Mouse (Mus musculus) embryo, embryonic 9.5 days (tissue): ENCODE measurements around the gene Foxred2.

Experiments used
- DNase-seq: peaks from one replicate; pipeline ENCODE4 v3.0.0-alpha.2; 2017; ENCODE audit errors: extremely low spot score

The Foxred2 gene

DNA sequence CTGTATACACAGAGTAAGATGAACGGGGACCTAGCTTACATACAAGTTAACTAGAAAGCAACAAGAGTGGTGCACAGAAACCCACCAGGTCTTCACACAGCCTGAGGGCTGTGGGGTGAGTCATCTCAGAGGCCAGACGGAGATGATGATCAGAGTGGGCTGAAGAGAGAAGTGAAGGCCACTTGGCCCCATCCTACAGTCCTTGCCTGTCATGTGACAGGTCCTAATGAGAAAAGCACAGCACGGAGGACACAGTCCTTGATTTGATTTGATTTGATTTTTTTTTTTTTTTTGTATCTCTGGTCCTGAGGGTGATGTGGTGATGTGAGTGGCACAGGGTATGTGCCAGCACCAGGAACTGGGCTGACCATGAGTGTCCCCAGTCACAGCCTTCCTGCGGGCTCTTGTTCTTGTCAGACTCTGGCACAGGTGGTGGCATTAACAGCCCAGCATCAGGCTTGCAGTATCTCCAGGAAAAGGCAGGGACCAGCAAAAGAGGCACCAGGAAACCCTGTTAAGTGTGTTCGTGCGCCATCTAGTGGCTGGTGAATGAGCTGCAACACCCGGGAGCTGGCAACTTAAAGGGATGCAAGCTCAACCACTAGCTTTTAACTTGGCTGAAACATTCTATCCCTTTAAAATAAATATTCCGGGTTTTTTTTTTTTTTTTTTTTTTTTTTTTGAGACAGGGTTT, 39.5 kb downstream of the Foxred2 start:
- DNase-seq = peak; percentile 85

DNA sequence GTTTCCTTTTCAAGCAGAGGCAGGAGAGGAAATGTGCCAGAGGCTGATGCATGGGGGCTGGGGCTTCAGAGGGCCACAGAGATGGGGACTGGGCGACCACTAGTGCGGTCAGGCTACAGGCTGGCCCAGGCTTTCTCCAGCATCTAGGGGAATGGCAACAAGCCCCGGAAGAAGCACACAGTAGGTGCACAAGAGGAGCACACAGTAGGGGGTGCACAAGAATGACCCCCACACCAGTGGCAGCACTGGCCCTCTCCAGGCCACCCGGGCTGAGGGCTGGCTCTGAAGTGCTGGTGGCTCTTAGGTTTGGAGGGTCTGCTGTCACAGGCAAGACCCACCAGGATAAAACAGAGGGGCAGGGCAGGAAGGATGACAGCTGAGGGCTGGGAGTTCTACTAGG, 41.2 kb downstream of the Foxred2 start:
- no peak for DNase-seq

DNA sequence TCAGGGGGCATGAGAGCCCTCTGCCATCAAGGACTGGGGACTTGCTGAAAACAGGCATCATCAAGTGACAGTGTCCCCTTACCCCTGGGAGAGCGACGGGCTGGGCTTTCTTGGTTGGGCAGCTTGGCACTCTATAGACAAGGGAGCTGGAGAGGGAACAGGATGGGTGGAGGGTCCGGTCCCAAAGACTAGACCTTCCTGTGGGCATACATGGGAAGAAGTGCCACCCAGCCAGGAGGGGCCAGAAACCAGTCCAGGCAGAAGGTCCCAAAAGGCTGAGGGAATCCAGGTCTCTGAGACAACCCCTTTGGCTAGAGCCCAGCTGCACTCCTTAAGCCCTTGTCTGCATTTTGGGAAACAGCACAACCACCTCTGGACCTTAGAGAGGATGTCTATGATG, 42.0 kb downstream of the Foxred2 start:
- no peak for DNase-seq

DNA sequence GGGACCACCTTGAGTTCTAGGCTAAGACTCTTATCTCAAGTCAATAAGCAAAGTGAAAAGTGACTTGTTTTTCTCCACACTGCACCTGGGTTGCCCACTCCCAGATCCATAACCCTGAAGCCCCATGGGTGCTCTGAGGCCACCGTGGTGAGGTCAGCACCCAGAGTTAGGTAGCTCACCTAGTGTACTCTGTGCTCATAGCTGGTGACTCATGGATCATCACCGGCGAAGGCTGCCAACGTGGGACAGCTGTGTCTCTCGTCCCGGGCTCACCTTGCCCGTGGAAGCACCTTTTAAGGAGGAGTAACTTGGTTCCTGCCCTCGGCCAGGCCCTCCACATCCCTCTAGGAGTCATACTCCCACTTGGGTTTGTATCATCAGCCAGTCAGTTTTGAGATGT, 43.5 kb downstream of the Foxred2 start:
- no peak for DNase-seq

DNA sequence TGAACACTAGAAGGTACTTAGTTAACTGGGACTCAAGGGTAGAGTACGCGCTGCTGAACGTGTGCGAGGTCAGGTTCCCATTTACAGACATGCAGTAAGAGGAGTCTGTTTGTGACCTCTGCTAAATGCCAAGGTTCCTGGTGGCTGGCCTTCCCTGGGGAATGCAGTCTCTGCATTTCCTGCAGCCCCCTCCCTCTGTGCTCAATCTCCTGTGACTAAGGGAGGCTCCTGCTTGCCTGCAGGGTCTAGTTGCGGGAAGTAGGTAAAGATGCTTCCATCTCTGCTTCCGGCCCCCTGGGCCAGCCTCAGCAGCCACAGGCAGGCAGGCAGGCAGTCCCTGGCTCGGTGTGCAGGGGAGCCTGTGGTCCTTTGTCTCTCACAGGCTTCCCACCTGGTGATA, 43.9 kb downstream of the Foxred2 start:
- DNase-seq = no peak

DNA sequence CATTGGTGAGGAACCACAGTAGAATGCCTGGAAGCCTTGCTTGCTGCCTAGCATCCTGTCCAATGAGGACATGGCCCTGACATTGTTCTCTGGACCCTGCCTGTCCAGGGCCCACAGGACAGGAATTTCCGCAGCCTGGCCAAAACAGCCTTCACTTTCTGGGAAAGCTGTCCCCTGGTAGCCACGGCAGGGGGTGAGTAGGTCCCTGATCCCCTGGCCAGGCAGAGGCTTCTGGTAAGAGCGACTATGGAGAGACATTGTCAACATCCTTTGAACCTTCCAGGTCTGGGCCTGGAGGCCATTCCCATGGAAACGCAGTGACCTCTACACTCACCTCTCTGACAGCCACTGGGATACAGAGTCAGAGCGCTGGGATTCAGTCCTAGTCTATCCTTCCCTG, 44.5 kb downstream of the Foxred2 start:
- DNase-seq = no peak

DNA sequence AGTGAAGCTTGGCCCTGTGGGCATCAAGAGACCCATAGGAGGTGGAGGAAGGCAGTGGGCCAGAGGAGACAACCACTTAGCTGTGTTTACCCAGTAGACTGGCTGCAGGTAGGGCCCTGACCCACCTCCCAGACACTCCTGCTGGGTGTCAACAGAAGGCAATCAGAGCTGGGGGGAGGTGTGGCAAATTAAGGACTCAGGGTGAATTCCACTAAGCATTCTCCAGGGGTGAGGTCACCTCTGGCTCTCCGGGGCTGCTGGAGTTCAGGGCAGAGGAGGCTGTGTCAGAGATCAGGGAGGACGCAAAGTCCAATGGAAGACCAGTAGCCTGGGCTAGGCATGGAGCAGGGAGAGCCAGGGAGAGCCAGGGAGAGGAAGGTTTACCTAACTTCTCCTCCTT, 45.5 kb downstream of the Foxred2 start:
- peak; percentile 42 for DNase-seq

DNA sequence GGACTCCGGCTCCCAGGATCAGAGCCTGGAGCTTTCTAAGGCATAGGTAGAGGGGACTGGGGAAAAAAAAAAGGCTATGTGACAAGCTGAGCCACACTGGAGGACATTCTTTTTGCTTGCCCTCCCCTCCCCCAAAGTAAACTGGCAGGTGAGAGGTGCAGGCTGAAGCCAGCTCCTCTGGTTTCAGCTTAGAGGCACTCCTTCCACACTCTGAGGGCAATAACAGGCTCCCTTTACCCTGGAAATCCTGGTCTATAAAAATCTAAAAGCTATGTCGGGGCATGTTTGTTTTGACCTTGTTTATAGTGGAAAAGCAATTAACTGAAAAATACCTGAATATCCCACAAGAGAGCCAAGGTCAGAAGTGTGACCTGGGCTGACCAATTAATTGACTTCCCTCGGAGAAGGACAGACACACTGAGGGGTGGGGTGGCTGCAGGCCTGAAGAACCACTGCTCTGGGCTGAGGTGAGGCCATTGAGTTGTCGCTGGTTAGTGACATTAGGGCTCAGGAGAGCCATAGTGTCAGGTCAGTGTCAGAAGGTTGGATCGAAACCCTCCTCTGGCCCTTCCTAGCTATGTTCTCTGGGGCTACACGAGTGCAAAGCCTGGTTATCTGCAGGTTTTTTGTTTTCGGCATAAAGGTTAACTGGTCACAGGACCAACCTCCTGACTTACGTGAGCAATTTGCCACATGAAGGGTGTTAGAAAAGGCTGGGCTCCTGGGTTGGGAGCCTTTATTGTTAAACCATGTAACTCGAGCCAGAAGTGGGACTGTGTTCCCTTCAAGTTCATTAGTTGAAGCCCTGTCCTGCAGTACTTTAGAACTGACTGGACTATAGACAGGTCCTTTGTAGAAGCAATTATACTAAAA, 48.6 kb downstream of the Foxred2 start:
- DNase-seq = no peak

DNA sequence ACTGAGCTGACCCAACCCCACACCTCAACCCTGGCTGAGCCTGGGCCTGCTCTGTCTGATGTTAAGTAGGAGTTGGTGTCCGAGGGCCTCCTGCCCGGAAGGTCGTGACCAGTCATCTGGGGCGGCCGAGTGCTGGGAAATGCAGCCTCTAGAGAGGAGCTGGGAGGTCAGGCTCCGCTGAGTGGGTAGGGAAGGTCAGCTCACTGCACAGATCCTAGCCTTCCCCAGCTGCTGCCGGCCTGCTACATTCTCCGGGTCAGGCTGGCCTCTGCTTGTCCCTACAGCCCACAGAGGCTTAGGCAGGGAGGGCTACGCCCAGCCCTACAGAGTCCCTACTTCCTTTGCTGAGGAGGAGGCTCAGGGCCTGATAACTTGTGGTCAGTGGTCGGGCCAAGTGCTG, 50.0 kb downstream of the Foxred2 start:
- DNase-seq = no peak

DNA sequence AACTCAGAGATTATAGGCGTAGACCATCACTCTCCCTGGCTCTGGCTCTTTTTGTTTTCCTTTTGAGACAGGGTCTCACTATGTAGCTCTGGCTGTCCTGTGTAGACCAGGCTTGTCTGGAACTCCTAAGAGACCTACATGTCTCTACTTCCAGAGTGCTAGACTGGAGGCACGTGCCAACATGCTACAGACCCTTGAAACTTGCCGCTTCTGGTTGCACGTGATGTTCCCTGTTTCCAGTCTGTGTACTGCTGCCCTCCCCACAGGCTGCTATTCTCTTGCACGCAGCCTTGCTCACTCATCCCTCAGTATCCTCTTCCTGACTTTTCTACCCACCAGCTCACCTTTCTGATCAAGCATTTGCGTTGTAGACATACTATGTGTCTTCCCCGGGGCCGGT, 50.4 kb downstream of the Foxred2 start:
- no peak for DNase-seq

DNA sequence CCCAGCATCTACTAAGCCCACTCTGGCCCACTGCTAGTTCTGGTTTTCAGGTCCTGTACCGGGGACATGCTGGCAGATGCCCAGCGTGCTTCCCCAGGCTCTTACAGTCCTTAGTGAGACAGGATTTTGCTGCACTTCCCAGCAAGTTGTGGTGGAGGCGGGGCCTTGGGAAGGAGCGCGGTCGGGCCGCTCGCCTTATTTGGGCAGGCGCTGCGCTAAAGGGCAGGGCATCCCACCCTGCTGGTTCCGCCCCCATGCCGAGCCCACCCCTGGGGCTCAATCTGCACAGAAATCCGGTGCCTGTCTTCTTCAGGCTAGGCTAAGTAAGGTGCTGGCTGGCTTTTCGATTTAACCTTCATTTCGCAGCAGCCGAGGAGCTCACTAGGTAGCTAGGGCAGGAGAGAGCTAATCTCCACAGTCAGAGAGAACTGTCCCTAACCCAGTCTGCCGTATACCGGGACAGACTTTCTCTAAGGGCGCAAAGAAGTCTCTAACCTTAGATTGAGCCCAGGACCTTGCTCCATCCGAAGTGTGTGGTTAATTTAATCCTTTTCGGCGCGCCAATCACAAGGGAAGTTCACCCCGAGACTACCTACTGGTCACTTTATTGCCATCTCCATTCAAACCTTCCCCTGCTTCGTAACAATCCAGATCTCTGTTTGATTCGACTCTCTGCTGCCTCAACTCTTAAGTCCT, 51.1 kb downstream of the Foxred2 start:
- DNase-seq = peak; percentile 86

DNA sequence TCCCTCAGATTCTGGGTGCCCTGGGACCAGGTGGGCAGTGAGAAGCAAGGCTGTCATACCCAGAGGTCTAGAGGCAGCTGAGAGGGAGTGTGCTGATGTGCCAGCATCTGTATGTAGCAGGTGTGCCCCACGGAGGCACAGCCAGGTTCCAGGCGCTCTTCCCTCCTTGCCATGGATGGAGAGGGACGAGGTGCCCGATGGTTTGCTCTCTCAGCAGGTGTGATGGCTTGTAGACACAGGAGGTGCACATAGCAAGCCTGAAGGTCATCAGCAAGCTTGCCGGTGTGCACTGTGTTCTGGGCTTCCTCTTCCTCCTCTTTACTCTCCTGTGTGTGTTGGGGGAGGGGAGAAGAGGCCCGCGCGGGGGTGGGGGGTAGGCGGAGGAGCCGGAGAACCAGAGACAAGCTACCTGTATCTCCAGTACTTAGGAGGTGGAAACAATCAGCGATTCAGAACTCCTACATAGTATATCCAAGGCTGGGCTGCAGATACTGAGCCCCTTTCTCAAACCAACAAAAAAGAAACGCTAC, 52.1 kb downstream of the Foxred2 start:
- no peak for DNase-seq

DNA sequence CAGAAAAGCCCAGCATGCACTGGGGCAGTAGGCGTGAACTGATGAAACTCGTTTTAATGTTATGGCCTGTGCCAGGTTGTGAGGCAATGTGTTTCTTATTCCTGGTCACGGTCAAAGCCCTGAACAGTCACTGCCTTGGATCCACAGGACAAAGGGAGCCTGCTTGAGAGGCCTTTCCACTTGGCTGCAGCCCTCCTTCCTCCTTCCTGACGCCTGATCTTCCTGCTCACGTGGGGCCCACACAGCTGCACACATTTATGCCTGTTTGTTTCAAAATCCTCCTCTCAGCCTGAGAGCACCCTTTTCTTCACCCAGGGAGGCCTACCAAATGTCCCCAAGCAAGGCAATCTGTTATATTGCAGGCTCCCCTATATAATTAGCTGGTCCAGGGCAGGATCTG, 53.3 kb downstream of the Foxred2 start:
- no peak for DNase-seq

DNA sequence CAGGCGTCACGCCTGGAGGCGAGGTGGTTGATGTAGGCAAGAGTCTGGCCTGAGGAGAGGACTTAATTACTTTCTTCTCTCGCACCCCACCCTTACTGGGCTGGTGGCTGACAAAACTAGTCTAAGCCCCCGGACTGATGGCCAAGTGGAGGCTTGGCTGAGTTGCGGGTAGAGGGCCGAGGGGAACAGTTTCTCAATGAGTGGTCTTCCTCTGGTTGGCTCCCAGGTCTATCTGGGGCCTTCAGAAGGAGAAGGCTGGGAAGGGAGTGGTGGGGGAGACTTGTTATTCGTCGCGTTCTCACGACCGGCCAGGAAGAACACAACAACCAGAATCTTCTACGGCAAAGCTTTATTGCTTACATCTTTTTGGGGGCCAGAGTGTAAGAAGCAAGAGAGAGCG, 61.6 kb downstream of the Foxred2 start:
- no peak for DNase-seq

DNA sequence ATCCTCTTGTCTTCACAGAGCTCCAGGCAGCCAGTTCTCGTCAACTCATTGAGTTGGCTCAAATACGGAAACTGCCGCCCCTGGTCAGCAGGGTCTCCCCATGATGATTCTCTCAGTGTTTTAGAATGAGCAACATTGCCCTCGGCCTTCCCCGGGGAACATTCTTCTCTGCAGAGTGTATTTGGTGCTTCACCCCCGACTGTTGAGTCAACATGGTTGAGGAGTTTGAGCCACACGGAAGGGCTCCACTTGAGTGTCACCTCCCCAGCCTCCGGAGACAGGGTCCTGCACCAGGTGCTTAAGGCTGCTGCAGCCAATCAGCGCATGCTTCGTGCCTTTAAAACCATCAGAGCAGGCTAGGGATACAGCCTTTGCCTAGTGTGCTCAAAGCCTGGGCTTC, 63.2 kb downstream of the Foxred2 start:
- DNase-seq = no peak

DNA sequence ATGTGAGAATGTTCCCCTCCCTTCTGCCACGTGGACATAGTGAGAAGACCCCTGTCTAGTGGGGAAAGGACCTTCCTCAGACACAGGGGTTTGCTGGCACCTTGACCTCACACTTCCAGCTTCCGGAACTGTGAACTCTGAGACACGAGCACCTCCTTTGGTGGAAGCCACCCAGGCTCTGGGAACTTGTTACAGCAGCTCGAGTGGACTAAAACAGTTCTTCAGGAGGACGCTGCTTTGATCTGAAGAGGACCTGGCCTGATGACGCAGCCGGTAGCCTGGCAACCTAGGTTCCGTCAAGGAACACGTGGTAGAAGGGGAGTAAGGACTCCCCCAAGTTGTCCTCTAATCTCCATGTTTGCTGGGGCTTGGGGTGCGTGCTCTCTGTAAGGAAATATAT, 64.1 kb downstream of the Foxred2 start:
- no peak for DNase-seq

DNA sequence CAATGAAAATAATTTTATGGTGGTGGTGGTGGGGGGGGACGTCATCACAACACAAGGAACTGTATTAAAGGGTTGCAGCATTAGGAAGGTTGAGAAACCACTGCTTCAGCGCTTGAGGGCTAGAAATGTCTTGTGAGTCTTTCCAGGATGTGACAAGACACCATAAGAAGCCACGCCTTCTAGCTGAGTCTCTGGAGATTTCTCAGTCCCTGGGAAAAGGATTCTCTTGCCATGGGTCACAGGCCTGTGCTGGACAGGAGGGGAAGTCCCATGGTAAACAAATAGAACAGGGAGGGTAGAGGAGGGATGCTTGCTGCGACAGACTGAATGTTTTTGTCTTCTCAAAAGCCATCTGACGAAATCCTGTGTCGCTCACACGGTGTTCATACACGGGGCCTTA, 64.8 kb downstream of the Foxred2 start:
- no peak for DNase-seq
